Mouse (Mus musculus): ENCODE measurements around the gene Nhsl2.

DNA sequence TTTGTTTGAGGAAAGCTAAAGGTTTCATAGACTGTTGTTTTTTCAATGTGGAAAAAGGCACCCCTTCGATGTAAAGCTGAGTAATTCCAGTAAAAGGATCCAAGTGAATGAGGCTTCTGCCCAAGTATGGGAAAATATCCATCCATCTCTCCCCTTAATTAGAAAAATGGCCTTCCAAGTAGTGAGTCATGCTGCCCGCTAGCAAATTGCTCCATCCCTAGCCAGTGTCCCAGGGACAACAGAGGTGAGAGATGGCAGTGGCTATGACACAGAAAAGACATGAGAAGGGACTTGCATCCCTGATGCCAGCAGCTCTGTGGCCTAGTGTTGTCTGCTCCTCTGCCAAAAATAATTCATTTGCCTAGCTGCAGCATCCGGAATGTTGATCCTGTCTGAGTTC is 114.5 kb downstream of the Nhsl2 start:
- TF ChIP-seq POLR2A (IDR thresholded peaks at IDR 0.05; ENCODE audit: borderline replicate concordance, extremely low read depth, low read depth, low read length) (no peak), CTCF (IDR thresholded peaks at IDR 0.05; ENCODE audit: insufficient read depth, low read length) (no peak)
